Mouse (Mus musculus) layer of hippocampus, adult 8-10 months (tissue): ENCODE data around the gene Matn4. TPM values are rescaled to one million over a fixed set of nuclear protein-coding genes. Genes with fewer than 3 reads are reported as not detected.

Experiments used
- DNase-seq, 2 experiments: peaks; one replicate each; pipeline ENCODE4 v3.0.0; 2022; ENCODE audit warnings: low spot score in 2 of 2
- total RNA-seq, 4 experiments: library from RNA; stranded (reverse); gene quantifications; 2 replicates each; pipeline ENCODE4 v1.2.4; 2022

Gene Matn4
- total RNA-seq, 4 experiments from 2014 or later: 11.1 to 12.6 (median 11.9) TPM

- DNase-seq: no peak
These were observed 12.2 kb upstream of the Matn4 start for GRCm38 (mm10) chr2:164417198-164417597.

- no peak for DNase-seq
These were observed 9.6 kb upstream of the Matn4 start for GRCm38 (mm10) chr2:164414581-164414980.

GRCm38 (mm10) chr2:164414167-164414566 is 9.2 kb upstream of the Matn4 start:
- no peak for DNase-seq

DNA sequence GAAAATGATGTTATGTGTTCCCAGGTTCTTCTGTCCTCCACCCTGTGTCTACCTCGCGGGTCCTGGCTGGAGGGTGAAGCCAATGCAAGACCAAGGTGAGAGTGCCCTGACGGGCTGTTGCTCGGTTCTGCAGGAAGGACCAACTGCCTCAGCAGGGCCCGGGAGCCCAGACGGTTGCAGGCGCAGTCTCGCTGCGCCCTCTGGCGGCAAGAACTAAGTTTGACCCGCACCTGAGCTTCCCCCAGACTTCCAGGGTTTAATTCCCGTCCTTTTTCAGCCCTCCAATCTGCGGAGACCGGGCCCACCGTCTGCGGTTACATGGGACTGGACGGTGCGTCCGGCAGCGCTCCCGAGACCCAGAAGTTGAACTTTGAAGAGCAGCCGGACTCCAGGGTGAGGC is 2.7 kb upstream of the Matn4 start:
- DNase-seq: peak in 1 of 2 experiments; percentile 74

DNA sequence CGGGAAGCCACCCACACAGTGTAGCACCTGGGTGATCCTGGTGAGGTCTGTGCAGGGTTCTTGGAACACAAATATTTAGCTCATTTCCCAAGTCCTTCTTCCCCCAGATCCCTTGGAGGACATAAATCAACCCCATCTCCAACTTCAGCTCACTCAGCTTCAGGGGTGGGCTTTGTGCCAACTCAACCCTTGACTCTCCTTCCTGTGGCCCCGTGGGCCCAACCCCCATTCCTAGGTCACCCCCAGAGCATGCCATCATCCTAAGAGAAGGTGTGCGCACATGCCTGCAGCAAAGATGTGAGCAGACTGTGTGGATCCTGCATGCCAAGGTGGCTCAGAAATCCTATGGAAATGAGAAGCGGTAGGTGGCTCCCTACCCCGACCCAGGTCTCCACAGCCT is 559 bp upstream of the Matn4 start:
- DNase-seq: no peak

GRCm38 (mm10) chr2:164404082-164404990 is 624 bp downstream of the Matn4 start:
- DNase-seq: no peak

DNA sequence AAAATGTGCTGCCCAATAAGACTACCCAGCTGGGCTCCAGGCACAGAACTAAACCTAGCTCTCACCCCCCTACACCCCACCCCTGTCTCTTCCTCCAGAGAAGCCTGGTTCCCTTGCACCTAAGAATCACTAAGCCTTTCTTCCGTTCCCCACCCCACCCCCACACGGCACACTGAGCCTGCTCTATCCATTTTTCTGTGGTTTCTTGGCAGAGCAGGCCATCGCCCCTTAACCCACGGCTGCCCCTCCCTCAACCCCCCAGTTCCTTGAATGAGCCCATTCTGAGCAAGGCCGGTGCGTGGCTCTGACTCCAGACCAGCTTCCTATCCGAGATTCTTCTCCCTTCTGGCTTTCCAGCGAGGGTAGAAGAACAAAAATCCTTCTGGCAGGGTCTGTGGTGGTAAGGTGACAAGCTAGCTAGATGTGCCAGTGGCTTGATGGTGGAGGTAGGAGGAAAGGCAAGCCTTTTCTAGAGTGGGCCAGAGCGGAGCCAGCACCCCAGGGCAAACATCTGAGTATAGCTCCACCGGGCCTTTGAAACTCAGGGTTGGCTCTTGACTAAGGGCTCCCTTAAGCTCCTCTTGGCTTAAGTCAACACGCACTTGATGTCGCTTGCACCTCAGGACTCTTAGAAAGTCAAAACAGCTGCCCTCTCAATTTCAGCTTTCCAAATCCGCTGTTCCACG is 1.4 kb downstream of the Matn4 start:
- no peak for DNase-seq

DNA sequence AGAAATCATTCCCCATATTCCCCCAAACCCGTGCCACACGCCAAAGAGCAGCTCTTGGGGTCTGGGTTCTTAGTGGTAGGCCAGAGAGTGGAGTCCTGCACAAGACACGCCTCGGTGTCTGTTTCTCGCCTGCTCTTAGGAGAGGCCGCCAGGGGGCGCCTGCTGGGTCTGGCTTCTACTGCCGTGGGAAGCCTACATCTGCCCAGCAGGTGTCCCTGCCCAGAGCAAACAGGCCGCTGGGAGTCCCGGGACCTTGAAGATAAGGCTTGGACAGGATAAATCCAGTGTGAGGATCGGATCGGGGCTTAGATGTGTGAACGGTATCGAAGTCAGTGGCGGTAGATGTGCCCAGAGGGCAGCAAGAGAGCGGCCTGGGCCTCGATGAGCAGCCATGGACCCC is 2.1 kb downstream of the Matn4 start, which contains the start of gene Rbpjl:
Gene Rbpjl, plus strand, starts transcription at position 236 of the 400 bp plus-strand sequence.
- DNase-seq: peak; percentile 48 to 56

DNA sequence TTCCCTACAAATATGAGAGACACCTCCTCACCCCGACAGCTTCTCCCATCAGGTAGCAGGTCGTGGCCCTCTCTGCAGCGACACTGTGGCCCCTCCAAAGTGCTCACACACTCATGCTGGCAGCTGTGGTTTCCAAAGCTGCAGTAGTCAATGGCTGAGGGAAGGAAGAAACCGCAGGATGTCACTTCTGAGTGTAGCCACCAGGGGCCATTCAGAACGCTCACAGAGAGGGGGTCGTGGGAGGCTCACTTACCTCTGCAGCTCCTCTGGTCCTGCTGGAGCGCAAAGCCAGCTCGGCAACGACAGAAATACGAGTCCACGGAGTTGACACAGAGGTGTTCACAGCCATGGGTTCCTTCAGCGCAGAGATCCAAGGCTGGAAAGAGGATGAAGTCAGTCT is 8.0 kb downstream of the Matn4 start:
- DNase-seq: no peak

- DNase-seq: no peak
These were observed 8.9 kb downstream of the Matn4 start for GRCm38 (mm10) chr2:164396076-164396475.

DNA sequence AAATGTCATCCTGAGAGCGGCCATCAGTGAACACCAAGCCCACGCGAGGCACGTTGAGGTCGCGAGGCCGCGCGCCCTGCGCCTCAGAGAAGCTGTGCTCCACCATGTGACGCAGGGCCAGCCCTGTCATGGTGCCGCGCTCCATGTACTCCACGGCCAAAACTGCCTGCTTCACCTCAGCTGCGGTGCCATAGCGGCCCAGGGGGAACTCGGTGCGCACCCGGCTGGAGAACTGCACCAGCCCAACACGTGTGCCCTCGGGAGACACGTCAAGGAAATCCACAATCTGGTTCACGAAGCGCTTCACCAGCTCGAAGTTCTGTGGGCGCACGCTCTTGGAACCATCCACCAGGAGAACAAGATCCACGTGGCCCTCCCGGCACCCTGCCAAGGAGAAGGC is 11.8 kb downstream of the Matn4 start:
- no peak for DNase-seq

DNA sequence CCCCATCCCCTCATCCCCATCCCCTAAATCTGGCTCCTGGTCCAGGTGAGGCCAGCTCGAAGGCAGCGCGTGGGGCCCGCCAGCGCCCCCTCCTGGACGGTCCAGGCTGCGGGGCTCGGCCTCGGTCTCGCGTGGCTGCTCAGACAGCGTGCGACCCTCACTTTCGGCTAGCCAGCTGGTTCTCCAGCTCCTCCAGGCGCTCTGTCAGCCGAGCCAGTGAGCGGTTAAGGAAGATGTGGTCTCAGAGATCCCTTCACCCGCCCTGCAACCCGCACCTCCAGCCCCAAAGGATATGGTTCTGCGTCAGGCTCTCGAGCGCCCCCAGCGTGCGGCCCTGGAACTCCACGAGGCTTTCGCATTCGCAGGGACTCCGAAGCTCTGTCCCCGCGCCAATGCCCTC is 15.5 kb downstream of the Matn4 start:
- DNase-seq: peak; percentile 64 to 89

DNA sequence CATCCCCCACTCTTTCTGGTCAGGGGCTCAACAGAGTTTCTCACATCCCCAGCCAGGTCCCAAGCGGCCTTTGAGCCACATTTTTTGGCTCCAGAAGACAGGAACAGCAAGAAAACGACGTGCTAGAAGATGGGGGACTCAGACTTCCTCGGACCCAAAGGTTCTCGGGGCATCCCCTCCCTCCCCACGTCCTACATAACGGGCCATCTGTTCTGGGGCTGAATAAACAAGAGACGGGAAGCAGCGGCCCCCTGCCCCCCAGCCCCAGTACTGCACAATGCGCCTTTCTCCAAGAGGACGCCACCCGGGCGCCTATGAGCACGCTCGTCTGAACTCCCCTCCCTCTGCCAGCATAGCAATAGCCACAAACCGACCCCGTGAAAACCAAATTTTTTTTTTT is 15.9 kb downstream of the Matn4 start, which contains the start of gene Slpi:
Gene Slpi, minus strand, starts transcription at position 76 of the 400 bp plus-strand sequence.
- DNase-seq: peak; percentile 41 to 49

DNA sequence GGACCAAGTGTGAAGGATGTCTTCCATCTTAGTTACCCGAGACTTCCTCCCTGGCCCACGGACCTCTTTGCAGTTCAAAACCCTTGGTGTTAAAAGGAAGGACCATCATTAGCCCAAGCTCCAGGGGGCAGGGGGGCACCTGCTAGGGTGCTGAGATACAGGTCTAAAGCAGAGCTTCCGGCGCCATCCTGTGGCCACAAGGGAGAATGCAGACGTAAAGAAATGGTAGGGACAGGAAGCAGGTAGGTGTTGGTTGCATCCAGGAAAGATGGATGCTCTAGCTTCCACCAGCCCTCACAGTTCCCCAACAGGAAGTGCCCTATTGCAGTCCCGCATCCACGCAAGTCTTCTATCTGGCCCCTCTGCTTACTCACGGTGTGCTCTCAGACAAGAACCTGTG is 18.0 kb downstream of the Matn4 start:
- peak; percentile 57 to 70 for DNase-seq

GRCm38 (mm10) chr2:164385927-164386763 is 18.8 kb downstream of the Matn4 start:
- peak; percentile 53 to 56 for DNase-seq

DNA sequence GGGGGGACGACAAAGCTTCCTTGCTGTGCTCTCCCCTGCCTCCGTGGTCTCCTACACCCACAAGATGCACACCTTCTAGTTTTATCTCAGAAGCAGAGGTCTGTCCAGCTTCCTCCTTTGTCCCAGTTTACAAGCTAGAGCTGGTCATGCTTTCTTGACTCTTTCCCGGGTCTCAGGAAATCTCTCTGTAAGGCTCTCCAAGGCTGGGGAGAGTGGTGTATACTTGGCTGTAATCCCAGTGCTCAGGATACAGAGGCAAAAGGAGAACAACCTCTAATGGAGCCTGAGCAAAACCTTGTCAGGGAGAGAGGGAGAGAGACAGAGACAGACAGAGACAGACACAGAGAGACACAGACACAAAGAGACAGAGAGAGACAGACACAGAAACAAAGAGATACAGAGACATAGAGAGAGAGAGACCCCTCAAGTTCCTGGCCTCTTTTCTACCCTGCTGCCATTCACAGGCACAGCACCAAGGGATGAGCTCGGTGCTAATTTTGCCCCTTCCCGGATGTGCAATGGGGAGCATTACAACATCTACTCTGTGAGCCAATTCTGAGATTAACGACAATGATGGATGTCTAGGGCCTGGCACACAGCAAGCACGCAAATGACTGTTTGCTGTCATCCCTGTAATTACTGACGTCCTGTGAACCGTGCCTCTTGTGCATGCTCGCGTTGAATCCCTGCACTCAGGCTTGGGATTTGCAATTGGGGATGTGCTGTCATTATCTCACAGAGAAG is 21.1 kb downstream of the Matn4 start:
- DNase-seq: no peak

DNA sequence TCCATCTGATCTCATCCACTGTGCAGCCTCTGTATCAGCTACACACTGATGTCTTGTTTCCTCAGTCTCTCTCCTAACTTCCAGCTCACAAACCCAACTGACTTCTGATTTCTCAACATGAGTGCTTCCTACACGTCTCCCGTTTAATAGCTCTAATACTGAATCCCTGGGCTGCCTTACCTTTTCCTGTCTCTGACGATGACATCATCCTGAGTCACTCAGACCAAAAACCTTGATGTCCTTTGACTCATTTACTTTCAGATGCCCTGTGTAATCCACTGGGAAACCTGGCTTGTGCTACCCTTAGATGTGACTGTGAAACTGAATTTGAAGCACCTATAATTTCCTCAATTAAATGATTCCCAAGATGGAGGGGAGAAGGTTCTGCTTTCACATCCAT is 22.0 kb downstream of the Matn4 start:
- no peak for DNase-seq

GRCm38 (mm10) chr2:164381726-164382125 is 23.2 kb downstream of the Matn4 start:
- DNase-seq: no peak

DNA sequence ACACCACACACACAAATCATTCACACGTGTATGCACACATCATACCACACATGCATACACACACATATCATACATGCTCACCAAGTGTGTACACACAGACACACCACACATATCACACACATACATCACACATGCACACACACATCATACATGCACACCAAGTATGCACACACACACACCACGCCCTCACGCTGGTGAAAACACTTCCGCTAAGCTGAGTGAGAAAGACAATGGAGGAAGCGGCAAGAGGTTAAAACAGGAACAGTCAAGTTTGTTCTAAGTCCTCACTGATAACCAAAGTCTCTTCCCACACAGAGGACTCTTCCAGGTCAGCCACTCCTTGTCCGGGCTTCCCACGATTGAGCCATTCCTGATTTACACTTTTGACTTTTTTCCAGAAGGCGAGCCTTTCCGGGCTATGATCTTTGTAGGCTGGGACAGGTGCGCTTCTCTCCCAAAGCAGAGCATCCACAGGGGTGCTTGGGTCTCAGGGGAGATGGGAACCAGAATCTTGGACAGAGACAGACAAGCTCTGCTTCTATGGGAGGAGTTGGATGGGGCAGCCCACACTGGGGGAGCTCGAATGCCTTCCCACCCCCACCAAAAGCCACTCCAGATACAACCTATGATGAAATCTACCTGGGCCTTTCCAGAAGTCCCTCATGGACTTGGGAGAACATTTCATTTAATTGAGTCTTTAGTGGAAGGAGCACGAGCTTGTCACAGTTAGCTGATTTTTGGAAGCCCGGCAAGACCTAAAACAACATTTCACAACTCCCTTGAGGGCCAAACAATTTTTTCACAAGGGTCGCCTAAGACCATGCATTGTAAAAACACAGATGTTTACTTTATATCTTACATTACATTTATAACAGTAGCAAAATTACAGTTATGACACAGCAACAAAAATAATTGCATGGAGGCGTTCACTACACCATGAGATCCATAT is 27.2 kb downstream of the Matn4 start:
- DNase-seq: no peak

- DNase-seq: peak in 1 of 2 experiments; percentile 18
These were observed 31.8 kb downstream of the Matn4 start for GRCm38 (mm10) chr2:164373187-164373586.
